Mouse (Mus musculus) G1E (cell line): ENCODE results near the gene Gnas.

ENCODE experiments used
- CTCF ChIP-seq: IDR thresholded peaks from 2 replicates; pipeline ENCODE4 v1.5.1; 2012; ENCODE audit warnings: low read depth, low read length, inconsistent platforms, mixed read lengths
- GATA1 ChIP-seq: IDR thresholded peaks from 2 replicates; pipeline ENCODE4 v1.6.1; 2012; ENCODE audit warnings: borderline replicate concordance, low read length, inconsistent platforms, mixed read lengths
- POLR2AphosphoS5 ChIP-seq: IDR thresholded peaks from 2 replicates; pipeline ENCODE4 v1.6.1; 2012; ENCODE audit warnings: low read depth, low read length, inconsistent platforms; ENCODE audit not compliant: insufficient replicate concordance
- TAL1 ChIP-seq: conservative IDR thresholded peaks from 2 replicates; pipeline ENCODE4 v1.6.1; 2012; ENCODE audit warnings: low read depth, low read length, inconsistent platforms, mixed read lengths

GRCm38 (mm10) chr2:174298471-174298870, 14.4 kb downstream of the Gnas start:
- TF ChIP-seq CTCF (no peak), POLR2AphosphoS5 (no peak), GATA1 (no peak), TAL1 (no peak)
